In genomic region chr13:21715864-21716539, GRCm38 (mm10) we compare ENCODE assay signal across 8 mouse cellular contexts. TPM values are rescaled to one million over a fixed set of nuclear protein-coding genes. Genes with fewer than 3 reads are reported as not detected.
DNase-seq lines count a peak whose midpoint lies in the region; ATAC-seq and TF ChIP-seq lines count a peak whose summit lies in the region.
"Not testable (repeated sequence)": the region's sequence is repeated elsewhere in the genome, so short reads cannot be mapped to it uniquely, and the experiment has no call there.

Gene Hist1h2bl (minus strand): TSS chr13:21716143.
Gene Hist1h2ai (plus strand): TSS chr13:21716422.

- peak within 1 kb of the TSS; percentile 93 for H3K27ac ChIP-seq in hindbrain, embryonic 11.5 days (ENCODE audit: low read depth, low read length)
- H3K27ac ChIP-seq in lung, embryonic 16.5 days (ENCODE audit: low read length) = peak within 1 kb of the TSS; percentile 97
- H3K27ac ChIP-seq in thymus, adult 2 months (ENCODE audit: control insufficient read depth, insufficient read depth, low read length) = peak within 1 kb of the TSS; percentile 93

- peak; percentile 95 for ATAC-seq in hindbrain, embryonic 11.5 days (ENCODE audit: low FRiP score)
- peak; percentile 93 for ATAC-seq in lung, embryonic 16.5 days (ENCODE audit: low read depth)

- not testable (repeated sequence) for H3K27me3 ChIP-seq in hindbrain, embryonic 11.5 days (ENCODE audit: control insufficient read depth, insufficient read depth, low read length); lung, embryonic 16.5 days (ENCODE audit: control insufficient read depth, insufficient read depth, low read depth, low read length); thymus, adult 2 months (ENCODE audit: control insufficient read depth, insufficient read depth, low read length)

- not testable (repeated sequence) for TF ChIP-seq CTCF in thymus, adult 2 months (IDR thresholded peaks at IDR 0.05; ENCODE audit: borderline replicate concordance, control insufficient read depth, extremely low read depth, insufficient read depth, low read length, poor library complexity)

- peak within 1 kb of the TSS; percentile 47 for H3K4me3 ChIP-seq in hindbrain, embryonic 11.5 days (ENCODE audit: low read depth, low read length)
- peak within 1 kb of the TSS; percentile 55 for H3K4me3 ChIP-seq in lung, embryonic 16.5 days (ENCODE audit: low read length)
- peak within 1 kb of the TSS; percentile 49 for H3K4me3 ChIP-seq in thymus, adult 2 months (ENCODE audit: control insufficient read depth, insufficient read depth, low read length)

- peak within 1 kb of the TSS; percentile 87 for H3K4me2 ChIP-seq in hindbrain, embryonic 11.5 days (replicated peaks; ENCODE audit: low read depth, low read length)
- H3K4me2 ChIP-seq in lung, embryonic 16.5 days (ENCODE audit: low read depth, low read length) = peak within 1 kb of the TSS; percentile 85

- H3K9ac ChIP-seq in hindbrain, embryonic 11.5 days (ENCODE audit: low read depth, low read length) = peak within 1 kb of the TSS; percentile 77
- peak within 1 kb of the TSS; percentile 74 for H3K9ac ChIP-seq in lung, embryonic 16.5 days (ENCODE audit: low read length)

- peak; percentile 58; the same call in 1 of the 2 replicates for TF ChIP-seq POLR2A in thymus, adult 2 months (IDR thresholded peaks at IDR 0.05; ENCODE audit: control insufficient read depth, extremely low read depth, insufficient read depth, low read length, poor library complexity)

- peak; percentile 90 for DNase-seq in NIH3T3 (ENCODE audit: low read depth)
- DNase-seq in cerebellum, adult 9-11 months = peak; percentile 92
- DNase-seq in frontal cortex, adult 2 months (ENCODE audit: extremely low spot score in 1 of 2, low spot score in 1 of 2) = peak; percentile 94 to 97
- DNase-seq in hindbrain, embryonic 11.5 days (ENCODE audit: low spot score) = peak; percentile 86
- peak; percentile 93 for DNase-seq in layer of hippocampus, adult 9-11 months
- peak; percentile 77 for DNase-seq in ovary, adult 18-20 months (ENCODE audit: low spot score)
- peak; percentile 85 for DNase-seq in thymus, adult 2 months

- H3K36me3 ChIP-seq in hindbrain, embryonic 11.5 days (ENCODE audit: control insufficient read depth, insufficient read depth, low read length); lung, embryonic 16.5 days (ENCODE audit: control insufficient read depth, insufficient read depth, low read length); thymus, adult 2 months (ENCODE audit: control insufficient read depth, insufficient read depth, low read length): not testable (repeated sequence)

- under 1% methylated on average over 23 of the region's 50 CpGs for WGBS in hindbrain, embryonic 11.5 days
- WGBS in lung, embryonic 16.5 days = under 1% methylated on average over 26 of the region's 50 CpGs
- 0% methylated on average over 34 of the region's 50 CpGs for WGBS in thymus, adult 2 months

- H3K4me1 ChIP-seq in hindbrain, embryonic 11.5 days (replicated peaks; ENCODE audit: control insufficient read depth, insufficient read depth, low read length); thymus, adult 2 months (replicated peaks; ENCODE audit: control insufficient read depth, insufficient read depth, low read length): not testable (repeated sequence)
- peaks cover 28% of the 10 kb centered on the region for H3K4me1 ChIP-seq in lung, embryonic 16.5 days (replicated peaks; ENCODE audit: control insufficient read depth, insufficient read depth, low read length)

- not testable (repeated sequence) for H3K9me3 ChIP-seq in hindbrain, embryonic 11.5 days (ENCODE audit: control insufficient read depth, low read length); lung, embryonic 16.5 days (ENCODE audit: control insufficient read depth, low read length)

RNA-seq across cellular contexts. Expression of gene Hist1h2bl, which starts in this region (rescaled TPM):
- not detected in 2 replicates for polyA plus RNA-seq in frontal cortex, adult 2 months (2012; rRNA removed)
- 2.1 and 3.0 TPM in 2 replicates for polyA plus RNA-seq in hindbrain, embryonic 11.5 days (2014; fragmentation: Nextera tagmentation; extraction: Ambion mirVana)
- polyA plus RNA-seq in lung, embryonic 16.5 days (2015; fragmentation: Nextera tagmentation; extraction: Ambion mirVana) = 3.4 and 4.5 TPM in 2 replicates
- polyA plus RNA-seq in thymus, adult 2 months (2012; rRNA removed) = 118 and 183 TPM in 2 replicates

RNA-seq across cellular contexts. Expression of gene Hist1h2ai, which starts in this region (rescaled TPM):
- polyA plus RNA-seq in frontal cortex, adult 2 months (2012; rRNA removed) = 1.2 and 1.5 TPM in 2 replicates
- polyA plus RNA-seq in hindbrain, embryonic 11.5 days (2014; fragmentation: Nextera tagmentation; extraction: Ambion mirVana) = 17.3 and 25.6 TPM in 2 replicates
- polyA plus RNA-seq in lung, embryonic 16.5 days (2015; fragmentation: Nextera tagmentation; extraction: Ambion mirVana) = 33.0 and 45.8 TPM in 2 replicates
- polyA plus RNA-seq in thymus, adult 2 months (2012; rRNA removed) = 227 and 343 TPM in 2 replicates

Comparison
In these comparisons a context has a peak if more than half of its experiments do, and no peak if none do; other contexts are left out.
1. Peak in every context shown above with its lines: DNase-seq, ATAC-seq, H3K4me3 ChIP-seq and H3K27ac ChIP-seq.
2. RNA of gene Hist1h2bl (polyA plus RNA-seq): 118 to 183 TPM in thymus, adult 2 months; 3.4 to 4.5 TPM in lung, embryonic 16.5 days, 2.1 to 3.0 TPM in hindbrain, embryonic 11.5 days and not detected in frontal cortex, adult 2 months; every median in the first group is over 10 times any median in the second.